12 mouse cellular contexts compared by ENCODE assay signal in the genomic region with DNA sequence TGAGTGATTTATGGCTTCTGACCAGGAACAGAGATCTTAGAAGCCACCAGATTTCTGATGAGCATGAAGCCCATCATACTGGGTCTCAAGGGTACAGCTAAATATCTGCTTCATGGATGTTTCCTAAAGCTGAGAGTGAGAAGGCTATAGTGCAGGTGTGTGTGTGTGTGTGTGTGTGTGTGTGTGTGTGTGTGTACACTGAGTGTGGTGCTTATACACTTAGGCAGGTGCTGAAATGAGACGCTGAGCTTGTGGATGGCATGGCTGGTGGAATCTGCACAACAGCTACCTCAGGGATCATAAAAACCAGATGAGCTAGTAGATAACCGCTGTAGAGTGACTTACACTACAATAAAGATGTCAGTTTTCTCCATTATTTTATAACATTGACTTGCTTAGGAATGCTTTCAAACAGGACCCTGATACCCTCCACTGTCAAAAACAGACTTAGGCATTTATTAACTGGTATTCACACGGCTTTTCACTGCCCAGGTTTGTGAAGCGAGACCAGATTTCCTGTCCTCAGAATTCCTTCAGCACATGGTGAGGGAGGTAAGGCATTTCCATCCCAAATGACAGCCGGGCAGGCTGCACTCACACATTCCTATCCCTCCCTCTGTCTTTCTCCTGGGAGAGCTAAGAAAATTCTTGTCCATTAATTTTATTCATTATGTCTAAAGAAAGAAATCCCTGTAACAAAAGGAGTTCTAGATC. TPM values are rescaled to one million over a fixed set of nuclear protein-coding genes. Genes with fewer than 3 reads are reported as not detected.
"Had no signal": no experiment of that assay in that cellular context is flagged by ENCODE, and none has a peak within 500 bp of the region (broad histone marks: within the 10 kb centered on the region; RNA-seq: fewer than 3 reads in every experiment).

No protein-coding gene starts in this region.

- H3K27me3 ChIP-seq: liver, embryonic 15.5 days; midbrain, embryonic 12.5 days; neural tube, embryonic 12.5 days had no signal

- DNase-seq: lung, adult 2 months; lung, postnatal 10 days; lung, postnatal 4 days; thymus, postnatal 4 days had no signal

- H3K4me3 ChIP-seq: left cerebral cortex, adult 2 months; limb, embryonic 10.5 days; liver, embryonic 15.5 days; midbrain, embryonic 12.5 days; neural tube, embryonic 12.5 days had no signal

- H3K4me1 ChIP-seq: liver, embryonic 15.5 days; midbrain, embryonic 12.5 days had no signal

- H3K9me3 ChIP-seq: limb, embryonic 10.5 days; liver, embryonic 15.5 days; midbrain, embryonic 12.5 days; neural tube, embryonic 12.5 days had no signal

- H3K36me3 ChIP-seq: limb, embryonic 10.5 days; liver, embryonic 15.5 days; midbrain, embryonic 12.5 days; neural tube, embryonic 12.5 days had no signal

- H3K9ac ChIP-seq: liver, embryonic 15.5 days; midbrain, embryonic 12.5 days; neural tube, embryonic 12.5 days had no signal

- H3K27ac ChIP-seq: left cerebral cortex, adult 2 months; limb, embryonic 10.5 days; liver, embryonic 15.5 days; midbrain, embryonic 12.5 days; neural tube, embryonic 12.5 days; stomach, postnatal 0 days had no signal

- ATAC-seq: inflammation-experienced regulatory T-cells, adult 6 months had no signal

- H3K4me2 ChIP-seq: liver, embryonic 11.5 days; liver, embryonic 15.5 days; midbrain, embryonic 12.5 days; neural tube, embryonic 12.5 days had no signal

RNA-seq across cellular contexts. Expression of gene Foxc1, which starts 43.0 kb away (rescaled TPM):
- polyA plus RNA-seq: inflammation-experienced regulatory T-cells, adult 6 months had no signal
